Mouse (Mus musculus): Measurements from ENCODE around the gene Chid1.

The Chid1 gene

GRCm38 (mm10) chr7:141501820-141502555 is 37.7 kb downstream of the Chid1 start:
- no peak for DNase-seq

- DNase-seq: peak; percentile 58
These were observed 42.1 kb downstream of the Chid1 start for GRCm38 (mm10) chr7:141497600-141497999.

GRCm38 (mm10) chr7:141495940-141496339 is 43.7 kb downstream of the Chid1 start:
- DNase-seq: peak; percentile 57

- DNase-seq: peak; percentile 60
These were observed 44.3 kb downstream of the Chid1 start for GRCm38 (mm10) chr7:141495379-141495778.

GRCm38 (mm10) chr7:141493729-141494128 is 45.9 kb downstream of the Chid1 start:
- DNase-seq: no peak

- peak; percentile 77 for DNase-seq
These were observed 46.9 kb downstream of the Chid1 start for GRCm38 (mm10) chr7:141492738-141493137.

- DNase-seq: no peak
These were observed 48.5 kb downstream of the Chid1 start for GRCm38 (mm10) chr7:141491151-141491550.

- no peak for DNase-seq
These were observed 52.5 kb downstream of the Chid1 start for GRCm38 (mm10) chr7:141487141-141487540.

GRCm38 (mm10) chr7:141486239-141486638 is 53.4 kb downstream of the Chid1 start:
- no peak for DNase-seq

- DNase-seq: peak; percentile 99
These were observed 54.1 kb downstream of the Chid1 start for GRCm38 (mm10) chr7:141485606-141486005.

GRCm38 (mm10) chr7:141485186-141485585 is 54.5 kb downstream of the Chid1 start:
- no peak for DNase-seq

GRCm38 (mm10) chr7:141484186-141485120 is 55.2 kb downstream of the Chid1 start:
- no peak for DNase-seq

GRCm38 (mm10) chr7:141483114-141483653 is 56.5 kb downstream of the Chid1 start:
- DNase-seq: no peak

- DNase-seq: no peak
These were observed 57.1 kb downstream of the Chid1 start for GRCm38 (mm10) chr7:141482531-141483024.

- DNase-seq: peak; percentile 85
These were observed 57.9 kb downstream of the Chid1 start for GRCm38 (mm10) chr7:141481498-141482401.

GRCm38 (mm10) chr7:141480842-141481497 is 58.7 kb downstream of the Chid1 start:
- peak; percentile 94 for DNase-seq

GRCm38 (mm10) chr7:141478270-141478748 is 61.3 kb downstream of the Chid1 start:
- DNase-seq: no peak

GRCm38 (mm10) chr7:141477578-141478269 is 61.9 kb downstream of the Chid1 start:
- no peak for DNase-seq

GRCm38 (mm10) chr7:141476981-141477370 is 62.7 kb downstream of the Chid1 start:
- no peak for DNase-seq

GRCm38 (mm10) chr7:141476226-141476980 is 63.3 kb downstream of the Chid1 start:
- no peak for DNase-seq
